In genomic region chr3:131294503-131294902, GRCm38 (mm10) we compare ENCODE assay signal across 29 mouse cellular contexts. TPM values are rescaled to one million over a fixed set of nuclear protein-coding genes. Genes with fewer than 3 reads are reported as not detected.
DNase-seq lines count a peak whose midpoint lies in the region; ATAC-seq and TF ChIP-seq lines count a peak whose summit lies in the region.
"Had no signal": no experiment of that assay in that cellular context is flagged by ENCODE, and none has a peak within 500 bp of the region (broad histone marks: within the 10 kb centered on the region; RNA-seq: fewer than 3 reads in every experiment).

No protein-coding gene starts in this region.

- peak; percentile 71 for DNase-seq in heart, adult 11 months
- no peak for DNase-seq in heart, adult 18-20 months
- DNase-seq in layer of hippocampus, adult 2 months (ENCODE audit: low spot score in 2 of 2), result no peak
- DNase-seq in layer of hippocampus, adult 9-10 months (ENCODE audit: low spot score), result no peak
- peak; percentile 17 for DNase-seq in 416B (ENCODE audit: low read depth)
- peak; percentile 56 for DNase-seq in MN1 (ENCODE audit: low spot score)
- DNase-seq in ovary, postnatal 14 days (ENCODE audit: low spot score), result no peak
- DNase-seq in forebrain, postnatal 0 days, result no peak
- DNase-seq: adrenal gland, adult 8-10 months; cerebellum, adult 8-10 months; cerebellum, postnatal 25 days; kidney, adult 8-10 months; lung, adult 2 months; lung, postnatal 14 days; thymus, postnatal 14 days had no signal

- no peak overlapping the region for H3K4me2 ChIP-seq in forebrain, postnatal 0 days (ENCODE audit: low read depth)
- H3K4me2 ChIP-seq: embryonic facial prominence, embryonic 15.5 days; forebrain, embryonic 13.5 days; hindbrain, embryonic 15.5 days; limb, embryonic 13.5 days; liver, embryonic 12.5 days; midbrain, embryonic 11.5 days; neural tube, embryonic 12.5 days; stomach, embryonic 15.5 days had no signal

- no peaks in the 10 kb centered on the region for H3K27me3 ChIP-seq in forebrain, postnatal 0 days (ENCODE audit: insufficient read depth, low read length)
- H3K27me3 ChIP-seq: embryonic facial prominence, embryonic 15.5 days; forebrain, embryonic 13.5 days; hindbrain, embryonic 15.5 days; limb, embryonic 13.5 days; liver, embryonic 12.5 days; neural tube, embryonic 12.5 days; stomach, embryonic 15.5 days had no signal

- 72% methylated on average over 3 of the region's 3 CpGs for WGBS in forebrain, postnatal 0 days

- ATAC-seq in forebrain, postnatal 0 days, result no peak
- ATAC-seq: CD4-positive, CD25-positive, alpha-beta regulatory T cell, adult 4 months; forebrain, embryonic 13.5 days; liver, embryonic 12.5 days; midbrain, embryonic 16.5 days had no signal

- no peak overlapping the region for H3K9ac ChIP-seq in forebrain, postnatal 0 days
- H3K9ac ChIP-seq: embryonic facial prominence, embryonic 15.5 days; forebrain, embryonic 13.5 days; hindbrain, embryonic 15.5 days; limb, embryonic 13.5 days; liver, embryonic 12.5 days; neural tube, embryonic 12.5 days; stomach, embryonic 15.5 days had no signal

- peaks cover 29% of the 10 kb centered on the region for H3K36me3 ChIP-seq in forebrain, postnatal 0 days (ENCODE audit: insufficient read depth)
- H3K36me3 ChIP-seq: embryonic facial prominence, embryonic 10.5 days; embryonic facial prominence, embryonic 15.5 days; limb, embryonic 13.5 days; liver, embryonic 12.5 days; neural tube, embryonic 12.5 days; stomach, embryonic 15.5 days had no signal

- peak; percentile 36; the same call in 1 of the 2 replicates for TF ChIP-seq CTCF in layer of hippocampus, adult 2 months (conservative IDR thresholded peaks at IDR 0.05)
- no peak for TF ChIP-seq CTCF in forebrain, postnatal 0 days (IDR thresholded peaks at IDR 0.05; ENCODE audit: low read depth)

- H3K4me1 ChIP-seq in forebrain, postnatal 0 days (ENCODE audit: insufficient read depth), result no peaks in the 10 kb centered on the region
- H3K4me1 ChIP-seq: forebrain, embryonic 13.5 days; hindbrain, embryonic 15.5 days; liver, embryonic 12.5 days; stomach, embryonic 15.5 days had no signal

- H3K27ac ChIP-seq in layer of hippocampus, adult 2 months, result no peak overlapping the region
- no peak overlapping the region for H3K27ac ChIP-seq in forebrain, postnatal 0 days (ENCODE audit: low read depth, low read length)
- H3K27ac ChIP-seq: embryonic facial prominence, embryonic 10.5 days; embryonic facial prominence, embryonic 15.5 days; forebrain, embryonic 13.5 days; heart, embryonic 10.5 days; hindbrain, embryonic 15.5 days; kidney, postnatal 0 days; limb, embryonic 13.5 days; liver, embryonic 12.5 days; neural tube, embryonic 12.5 days; stomach, embryonic 15.5 days had no signal

- H3K9me3 ChIP-seq in forebrain, postnatal 0 days (ENCODE audit: low read length), result no peaks in the 10 kb centered on the region
- H3K9me3 ChIP-seq: embryonic facial prominence, embryonic 10.5 days; embryonic facial prominence, embryonic 15.5 days; forebrain, embryonic 13.5 days; heart, embryonic 10.5 days; hindbrain, embryonic 15.5 days; limb, embryonic 13.5 days; liver, embryonic 12.5 days; neural tube, embryonic 12.5 days; stomach, embryonic 15.5 days had no signal

- H3K4me3 ChIP-seq in layer of hippocampus, adult 2 months, result no peak overlapping the region
- no peak overlapping the region for H3K4me3 ChIP-seq in forebrain, postnatal 0 days (ENCODE audit: low read depth, low read length)
- H3K4me3 ChIP-seq: embryonic facial prominence, embryonic 10.5 days; embryonic facial prominence, embryonic 15.5 days; forebrain, embryonic 13.5 days; heart, embryonic 10.5 days; hindbrain, embryonic 15.5 days; limb, embryonic 13.5 days; liver, embryonic 12.5 days; myocyte; neural tube, embryonic 12.5 days; stomach, embryonic 15.5 days had no signal

RNA-seq across cellular contexts. Expression of gene Cyp2u1, which starts 8.5 kb away (rescaled TPM):
- total RNA-seq in heart, adult 18-20 months (2021), result 10 to 100 TPM; 31.5 to 32.9 TPM
- total RNA-seq in layer of hippocampus, adult 2 months (2021), result 10 to 100 TPM; 16.8 to 19.5 TPM
- total RNA-seq in forebrain, postnatal 0 days (2014; rRNA removed), result 10.7 and 14.7 TPM in 2 replicates
- 8.7 and 11.0 TPM in 2 replicates for polyA plus RNA-seq in forebrain, postnatal 0 days (2015; fragmentation: Nextera tagmentation; extraction: Ambion mirVana)

RNA-seq across cellular contexts. Expression of gene Hadh, which starts 22.6 kb away (rescaled TPM):
- 100 to 1,000 TPM; 762 to 848 TPM for total RNA-seq in heart, adult 18-20 months (2021)
- 10 to 100 TPM; 22.3 to 23.6 TPM for total RNA-seq in layer of hippocampus, adult 2 months (2021)
- total RNA-seq in forebrain, postnatal 0 days (2014; rRNA removed), result 14.0 and 21.0 TPM in 2 replicates
- 30.3 and 33.0 TPM in 2 replicates for polyA plus RNA-seq in forebrain, postnatal 0 days (2015; fragmentation: Nextera tagmentation; extraction: Ambion mirVana)

Comparison
In these comparisons a context has a peak if more than half of its experiments do, and no peak if none do; other contexts are left out.
1. DNase-seq: peak in heart, adult 11 months (single experiment), 416B (single experiment) and MN1 (single experiment); none in heart, adult 18-20 months (0 of 2), layer of hippocampus, adult 2 months (0 of 2), layer of hippocampus, adult 9-10 months (single experiment), ovary, postnatal 14 days (single experiment) and forebrain, postnatal 0 days (single experiment).
2. RNA of gene Hadh, which starts 22.6 kb away (total RNA-seq): 762 to 848 TPM in heart, adult 18-20 months; 22.3 to 23.6 TPM in layer of hippocampus, adult 2 months and 14.0 to 21.0 TPM in forebrain, postnatal 0 days; every median in the first group is over 10 times any median in the second.